Mouse (Mus musculus): Measurements from ENCODE around the gene Ttc29.

Gene Ttc29

DNA sequence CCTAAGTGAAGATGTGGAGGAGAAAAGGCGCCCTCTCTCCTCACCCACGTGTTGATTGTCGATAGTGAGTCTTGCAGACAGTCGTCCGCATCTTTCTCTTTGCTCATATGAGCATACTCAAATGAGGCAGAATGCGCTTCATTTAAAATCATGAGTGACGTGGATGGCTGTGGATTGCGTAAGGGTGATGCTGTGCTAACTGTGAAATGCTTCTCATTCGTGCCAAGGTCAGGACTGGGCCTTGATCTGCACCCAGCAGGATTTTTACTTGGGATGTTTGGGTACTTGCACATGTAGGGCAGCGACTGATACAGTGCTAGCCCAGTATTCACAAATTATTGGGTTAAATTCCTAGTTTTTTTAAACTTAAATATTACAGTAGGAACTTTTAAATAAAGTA is 56.2 kb downstream of the Ttc29 start:
- in situ Hi-C loops (cut with MboI; ENCODE audit: low pct_unique_long_range_greater_than_20kb in 1 of 2, low sequenced_read_pairs in 2 of 2, unreplicated experiment in 1 of 2) = no loop called here

DNA sequence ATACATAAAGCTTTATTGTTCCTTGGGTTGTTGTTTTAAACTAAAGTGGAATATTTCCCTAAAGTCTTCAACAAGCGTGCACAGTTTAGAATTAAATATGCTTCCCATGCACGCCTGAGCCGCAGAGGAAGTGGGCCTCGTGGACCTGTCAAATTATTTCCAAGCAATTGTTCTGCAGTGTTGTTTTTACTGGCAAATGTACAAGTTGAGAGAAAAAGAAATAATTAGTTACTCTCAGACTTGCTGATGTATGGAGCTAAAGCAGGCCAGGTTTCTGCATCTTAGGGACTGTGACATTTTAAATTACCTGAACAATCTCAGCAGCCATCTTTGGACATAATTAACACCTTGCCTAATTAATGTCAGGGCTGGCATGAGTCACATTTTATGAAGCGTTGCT is 58.3 kb downstream of the Ttc29 start:
- in situ Hi-C loops (cut with MboI; ENCODE audit: low pct_unique_long_range_greater_than_20kb in 1 of 2, low sequenced_read_pairs in 2 of 2, unreplicated experiment in 1 of 2) = no loop called here

DNA sequence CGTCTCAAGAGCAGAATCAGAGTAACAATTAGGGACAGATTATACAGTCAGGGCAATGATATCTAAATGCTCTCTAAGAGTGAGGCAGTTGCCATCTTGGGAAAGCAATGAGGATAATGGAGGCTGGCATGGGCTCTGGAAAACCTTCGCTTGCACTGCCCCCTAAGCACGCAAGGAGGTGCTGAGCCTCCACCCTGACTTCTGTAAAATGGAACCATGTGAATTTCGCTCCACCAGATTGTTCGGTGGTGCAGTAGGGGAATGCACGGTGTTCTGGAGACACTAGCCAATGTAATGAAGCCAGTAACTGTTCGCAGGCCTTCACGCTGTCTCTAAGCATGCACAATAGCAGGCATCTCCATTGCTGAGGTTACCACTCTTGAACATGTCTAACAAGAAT is 63.0 kb downstream of the Ttc29 start:
- in situ Hi-C loops (cut with MboI; ENCODE audit: low pct_unique_long_range_greater_than_20kb in 1 of 2, low sequenced_read_pairs in 2 of 2, unreplicated experiment in 1 of 2) = no loop called here

DNA sequence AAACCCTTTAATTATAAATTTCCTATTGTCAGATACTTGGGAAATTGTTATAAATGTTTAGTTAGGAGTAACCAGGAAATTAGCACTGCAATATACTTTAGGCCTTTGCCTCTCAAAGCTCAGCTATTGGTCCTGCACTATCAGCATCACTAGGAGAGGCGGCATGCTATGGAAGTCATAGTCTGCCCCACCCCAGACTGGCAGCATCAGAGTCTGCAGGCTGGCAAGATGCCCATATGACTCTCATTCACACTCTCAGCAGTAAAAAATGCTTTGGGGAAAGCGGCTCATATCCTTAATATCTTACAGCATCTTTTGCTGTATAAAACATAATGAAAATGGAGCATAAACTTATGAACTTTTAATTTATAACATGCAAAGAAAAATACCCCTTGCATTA is 64.3 kb downstream of the Ttc29 start:
- in situ Hi-C loops (cut with MboI; ENCODE audit: low pct_unique_long_range_greater_than_20kb in 1 of 2, low sequenced_read_pairs in 2 of 2, unreplicated experiment in 1 of 2) = no loop called here

DNA sequence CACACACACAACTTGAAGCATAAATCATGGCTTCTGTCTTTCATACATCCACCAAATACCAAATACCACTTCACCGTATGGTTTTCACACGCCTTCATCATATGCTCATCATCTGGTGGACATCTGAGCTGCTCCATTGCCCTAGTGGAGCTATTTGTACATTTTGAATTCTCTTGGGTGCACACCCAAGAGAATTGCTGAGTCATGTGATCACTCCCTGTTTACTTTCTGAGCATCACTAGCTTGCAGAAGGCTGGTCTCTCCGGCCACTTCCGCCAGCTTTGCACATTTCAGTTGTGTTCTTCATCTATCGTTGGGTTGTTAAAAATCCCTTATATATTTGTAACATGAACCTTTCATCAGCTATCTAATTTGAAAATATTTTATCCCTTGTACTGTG is 65.5 kb downstream of the Ttc29 start:
- in situ Hi-C loops (cut with MboI; ENCODE audit: low pct_unique_long_range_greater_than_20kb in 1 of 2, low sequenced_read_pairs in 2 of 2, unreplicated experiment in 1 of 2) = no loop called here

DNA sequence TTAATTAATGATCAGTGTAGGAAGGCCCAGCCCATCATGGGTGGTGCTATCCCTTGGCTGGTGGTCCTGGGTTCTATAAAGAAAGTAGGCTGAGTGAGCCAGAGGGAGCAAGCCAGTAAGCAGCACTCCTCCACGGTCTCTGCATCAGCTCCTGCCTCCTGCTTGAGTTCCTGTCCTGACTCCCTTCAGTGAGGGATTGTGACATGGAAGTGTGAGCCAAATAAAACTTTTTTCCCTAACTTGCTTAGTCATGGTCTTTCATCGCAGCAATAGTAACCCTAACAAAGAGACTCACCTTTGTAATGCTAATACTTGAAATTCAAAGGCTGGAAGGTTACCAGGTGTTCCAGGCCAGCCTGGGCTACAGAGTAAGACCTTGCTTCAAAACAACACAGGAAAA is 71.7 kb downstream of the Ttc29 start:
- in situ Hi-C loops (cut with MboI; ENCODE audit: low pct_unique_long_range_greater_than_20kb in 1 of 2, low sequenced_read_pairs in 2 of 2, unreplicated experiment in 1 of 2) = no loop called here

DNA sequence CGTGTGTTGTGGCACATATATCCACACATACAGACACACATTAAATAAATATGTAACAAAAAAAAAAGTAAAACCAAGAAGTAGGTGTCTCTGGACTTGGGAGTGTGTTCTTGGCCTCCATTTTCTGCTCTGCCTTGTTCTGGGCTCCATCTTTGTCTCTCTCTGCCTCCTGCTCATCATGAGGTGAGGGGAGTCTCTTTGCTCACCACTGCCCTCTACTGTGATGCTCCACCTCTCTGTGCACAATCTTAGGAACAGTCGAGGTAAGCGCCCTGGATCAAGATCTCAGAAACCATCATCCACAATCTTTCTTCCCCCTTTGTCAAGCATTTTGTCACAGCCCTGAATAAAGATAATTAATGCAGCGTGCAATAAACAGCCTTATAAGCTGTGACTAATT is 72.3 kb downstream of the Ttc29 start:
- in situ Hi-C loops (cut with MboI; ENCODE audit: low pct_unique_long_range_greater_than_20kb in 1 of 2, low sequenced_read_pairs in 2 of 2, unreplicated experiment in 1 of 2) = no loop called here

DNA sequence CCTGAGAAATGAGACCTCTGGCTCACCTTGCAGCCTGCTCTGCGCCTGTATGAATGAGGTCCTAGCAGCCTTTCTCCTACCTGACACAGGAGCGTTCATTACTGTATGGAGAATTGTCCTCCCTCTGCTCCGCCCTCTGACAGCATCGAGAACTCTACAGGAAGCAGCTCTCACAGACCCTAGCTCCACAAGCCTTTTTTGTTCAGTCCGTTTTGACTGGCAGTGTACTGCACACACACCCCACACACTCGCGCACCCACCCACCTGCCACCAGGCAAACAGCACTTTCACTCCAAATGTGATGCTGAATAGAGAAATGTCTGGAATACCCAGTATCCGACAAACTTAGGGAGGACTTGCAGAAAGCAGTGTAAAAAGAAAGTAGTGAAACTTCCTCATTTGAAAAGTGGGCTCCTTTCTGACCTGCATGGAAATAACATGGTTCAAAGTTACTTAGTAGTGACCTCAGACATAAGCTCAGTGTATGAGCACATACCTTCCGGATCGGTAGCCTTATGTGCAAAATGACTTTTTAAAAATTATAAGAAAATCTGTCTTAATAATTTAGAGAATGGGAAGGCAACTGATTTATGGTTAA is 76.4 kb downstream of the Ttc29 start:
- in situ Hi-C loops (cut with MboI; ENCODE audit: low pct_unique_long_range_greater_than_20kb in 1 of 2, low sequenced_read_pairs in 2 of 2, unreplicated experiment in 1 of 2) = no loop called here

DNA sequence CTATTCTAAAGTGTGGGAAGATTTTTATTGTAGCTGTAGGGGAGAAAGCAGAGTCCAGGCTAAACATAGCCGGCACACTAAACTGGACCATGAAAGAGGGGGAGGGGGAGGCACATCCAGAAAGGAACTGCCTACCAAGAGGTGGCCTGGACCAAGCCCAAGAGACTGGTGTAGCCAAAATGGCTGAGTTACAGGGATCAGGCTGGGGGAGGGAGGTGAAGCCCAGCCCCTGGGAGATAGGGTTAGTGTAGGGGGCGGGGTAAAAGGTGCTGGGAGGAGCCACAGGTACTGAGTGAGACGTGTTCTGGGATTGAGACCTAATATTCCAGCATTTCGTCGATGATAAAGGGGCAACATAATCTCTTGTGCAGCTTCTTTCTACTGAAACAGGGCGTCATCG is 77.2 kb downstream of the Ttc29 start:
- in situ Hi-C loops (cut with MboI; ENCODE audit: low pct_unique_long_range_greater_than_20kb in 1 of 2, low sequenced_read_pairs in 2 of 2, unreplicated experiment in 1 of 2) = no loop called here

DNA sequence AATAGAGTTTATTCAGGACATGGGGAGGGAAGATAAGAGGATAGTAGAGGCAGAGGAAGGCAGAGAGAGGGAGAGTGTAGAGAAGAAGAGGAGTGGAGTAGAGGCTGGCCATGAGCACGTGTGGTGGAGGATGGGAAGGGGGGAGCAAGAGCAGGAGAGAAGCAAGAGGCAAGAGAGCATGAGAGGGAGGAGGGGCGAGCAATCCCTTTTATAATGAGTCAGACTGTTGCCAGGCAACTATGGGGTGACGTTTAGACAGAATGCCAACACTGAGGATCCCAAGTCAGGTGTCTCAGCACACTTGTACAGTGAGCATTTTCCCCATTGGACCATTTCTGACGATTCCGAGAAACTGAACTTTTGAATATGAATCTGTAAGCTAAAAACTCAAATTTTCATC is 82.4 kb downstream of the Ttc29 start:
- in situ Hi-C loops (cut with MboI; ENCODE audit: low pct_unique_long_range_greater_than_20kb in 1 of 2, low sequenced_read_pairs in 2 of 2, unreplicated experiment in 1 of 2) = no loop called here

DNA sequence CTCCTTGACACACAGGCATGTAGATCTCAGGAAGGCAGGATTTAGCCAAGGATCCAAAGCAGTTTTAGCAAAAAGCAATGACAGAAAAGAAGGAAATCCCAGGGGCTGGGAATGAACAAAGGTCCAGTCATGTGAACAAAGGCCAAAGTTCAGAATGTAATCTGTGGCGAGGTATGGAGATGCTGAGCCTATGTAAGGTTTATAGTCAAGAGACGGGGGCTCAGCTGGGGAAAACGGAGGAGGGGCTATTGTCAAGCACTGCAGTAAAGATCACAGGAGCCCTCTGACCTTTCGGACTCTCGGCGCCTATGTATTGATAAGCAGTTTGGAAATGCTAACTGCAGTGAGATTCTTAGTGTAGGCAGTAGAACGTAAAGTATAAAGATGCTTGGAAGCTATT is 90.5 kb downstream of the Ttc29 start:
- in situ Hi-C loops (cut with MboI; ENCODE audit: low pct_unique_long_range_greater_than_20kb in 1 of 2, low sequenced_read_pairs in 2 of 2, unreplicated experiment in 1 of 2) = no loop called here

DNA sequence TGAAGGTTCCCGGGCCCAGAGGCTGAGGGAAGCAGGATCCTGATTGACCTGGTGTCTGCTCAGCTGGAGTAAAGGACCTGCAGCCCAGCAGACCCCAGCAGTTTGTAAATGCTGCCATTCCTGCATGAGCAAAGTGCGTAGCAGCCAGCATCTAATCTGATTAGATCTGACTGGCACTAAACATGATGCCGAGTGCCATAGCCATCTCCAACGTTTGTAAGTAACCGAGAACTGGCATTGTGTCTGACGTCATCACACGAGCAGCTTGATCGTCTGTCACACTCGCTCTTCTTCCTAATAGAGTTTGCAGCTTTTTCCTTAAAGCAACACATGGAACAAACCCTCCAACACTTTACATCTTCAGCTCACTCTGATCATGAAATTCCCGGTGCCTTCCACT is 93.5 kb downstream of the Ttc29 start:
- in situ Hi-C loops (cut with MboI; ENCODE audit: low pct_unique_long_range_greater_than_20kb in 1 of 2, low sequenced_read_pairs in 2 of 2, unreplicated experiment in 1 of 2) = no loop called here

DNA sequence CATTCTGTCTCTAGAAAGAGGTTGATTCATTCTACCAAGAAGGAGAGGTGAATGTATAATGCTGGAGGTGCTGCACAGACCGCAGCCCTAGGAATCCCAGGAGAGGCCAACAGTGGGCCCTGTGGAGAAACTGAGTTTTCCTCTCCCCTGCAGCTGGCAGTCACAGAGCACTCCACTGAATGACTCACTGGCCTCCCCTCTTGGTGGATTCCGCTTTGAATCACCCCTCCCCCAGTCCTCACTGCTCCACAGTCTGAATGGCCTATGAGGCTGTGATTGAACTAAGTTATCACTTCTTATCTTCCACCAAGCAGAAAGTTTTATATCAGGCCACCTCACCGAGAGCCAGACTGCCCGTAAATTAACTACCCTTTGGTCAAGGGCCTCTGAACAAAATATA is 94.0 kb downstream of the Ttc29 start:
- in situ Hi-C loops (cut with MboI; ENCODE audit: low pct_unique_long_range_greater_than_20kb in 1 of 2, low sequenced_read_pairs in 2 of 2, unreplicated experiment in 1 of 2) = no loop called here

DNA sequence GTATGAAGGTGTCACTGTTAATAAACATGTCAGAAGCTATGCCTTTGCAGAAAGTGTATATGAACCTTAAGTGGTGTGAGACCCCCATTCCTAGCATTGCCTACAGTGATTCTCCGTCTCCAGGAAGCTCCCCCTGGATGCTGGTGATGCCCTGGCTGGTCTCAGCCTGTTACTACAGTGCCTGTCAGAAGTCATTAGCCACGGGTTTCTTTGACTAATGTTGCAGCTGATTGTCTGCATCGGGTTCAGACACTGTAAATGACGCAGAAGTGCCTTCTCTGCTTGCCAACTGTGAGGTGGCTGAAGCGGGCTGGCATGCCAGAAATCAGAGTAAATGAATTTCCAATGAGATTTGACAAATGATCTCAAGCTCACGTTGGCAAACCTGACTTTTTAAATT is 96.4 kb downstream of the Ttc29 start:
- in situ Hi-C loops (cut with MboI; ENCODE audit: low pct_unique_long_range_greater_than_20kb in 1 of 2, low sequenced_read_pairs in 2 of 2, unreplicated experiment in 1 of 2) = no loop called here

DNA sequence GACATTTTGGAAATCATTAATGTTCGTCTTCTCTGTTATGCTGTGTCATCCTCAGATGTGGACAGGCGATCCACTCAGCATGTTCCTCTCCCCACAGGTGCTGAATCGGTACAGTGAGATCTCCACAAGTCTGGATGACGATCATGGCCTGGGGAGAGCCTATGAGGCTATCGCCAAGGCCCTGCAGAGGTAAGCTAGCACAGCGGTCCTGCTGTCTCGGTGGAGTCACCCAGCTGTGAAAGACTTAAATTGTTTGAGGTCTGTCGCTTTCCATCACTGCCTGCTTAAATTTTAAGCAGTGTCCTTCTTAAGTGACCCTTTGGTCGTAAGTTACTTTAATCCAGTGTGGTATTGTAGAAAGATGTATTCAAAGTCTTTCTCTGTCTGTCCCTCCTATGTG is 102.5 kb downstream of the Ttc29 start:
- in situ Hi-C loops (cut with MboI; ENCODE audit: low pct_unique_long_range_greater_than_20kb in 1 of 2, low sequenced_read_pairs in 2 of 2, unreplicated experiment in 1 of 2) = no loop called here

DNA sequence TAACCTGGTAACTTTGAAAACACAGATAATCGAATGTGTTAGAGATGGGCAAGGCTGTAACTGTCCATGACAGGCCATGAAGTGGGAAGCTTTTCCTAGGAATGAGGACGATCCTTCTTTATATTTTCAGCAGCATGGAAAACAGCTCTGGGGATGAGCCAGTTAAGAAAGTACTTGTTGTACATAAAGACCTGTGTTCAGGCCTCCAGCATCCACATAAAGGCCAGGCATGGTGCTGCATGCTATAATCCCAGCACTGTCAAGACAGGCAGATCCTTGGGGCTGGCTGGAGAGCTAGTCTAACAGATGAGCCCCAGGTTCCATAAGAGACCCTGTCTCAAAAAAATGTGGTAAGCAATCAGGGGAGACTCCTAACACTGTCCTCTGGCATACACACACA is 104.6 kb downstream of the Ttc29 start:
- in situ Hi-C loops (cut with MboI; ENCODE audit: low pct_unique_long_range_greater_than_20kb in 1 of 2, low sequenced_read_pairs in 2 of 2, unreplicated experiment in 1 of 2) = no loop called here

DNA sequence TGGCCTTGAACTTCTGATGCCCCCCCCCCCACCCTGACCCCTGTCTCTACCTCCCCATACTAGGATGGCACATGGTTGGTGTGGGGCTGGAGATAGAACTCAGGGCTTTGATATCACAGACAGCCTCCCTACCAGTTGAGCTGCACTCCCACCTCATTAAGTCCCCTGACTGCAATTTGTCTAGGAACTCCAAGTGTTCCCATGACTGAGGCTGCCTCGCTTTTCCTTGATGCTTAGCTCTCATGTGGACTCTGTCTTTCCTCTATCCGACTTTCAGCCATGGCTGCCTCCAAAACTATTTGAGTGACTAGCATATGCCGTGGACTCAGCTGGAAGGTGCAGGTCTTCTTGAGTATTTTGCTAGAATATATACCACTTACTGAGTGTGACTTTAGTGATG is 110.3 kb downstream of the Ttc29 start:
- in situ Hi-C loops (cut with MboI; ENCODE audit: low pct_unique_long_range_greater_than_20kb in 1 of 2, low sequenced_read_pairs in 2 of 2, unreplicated experiment in 1 of 2) = no loop called here

DNA sequence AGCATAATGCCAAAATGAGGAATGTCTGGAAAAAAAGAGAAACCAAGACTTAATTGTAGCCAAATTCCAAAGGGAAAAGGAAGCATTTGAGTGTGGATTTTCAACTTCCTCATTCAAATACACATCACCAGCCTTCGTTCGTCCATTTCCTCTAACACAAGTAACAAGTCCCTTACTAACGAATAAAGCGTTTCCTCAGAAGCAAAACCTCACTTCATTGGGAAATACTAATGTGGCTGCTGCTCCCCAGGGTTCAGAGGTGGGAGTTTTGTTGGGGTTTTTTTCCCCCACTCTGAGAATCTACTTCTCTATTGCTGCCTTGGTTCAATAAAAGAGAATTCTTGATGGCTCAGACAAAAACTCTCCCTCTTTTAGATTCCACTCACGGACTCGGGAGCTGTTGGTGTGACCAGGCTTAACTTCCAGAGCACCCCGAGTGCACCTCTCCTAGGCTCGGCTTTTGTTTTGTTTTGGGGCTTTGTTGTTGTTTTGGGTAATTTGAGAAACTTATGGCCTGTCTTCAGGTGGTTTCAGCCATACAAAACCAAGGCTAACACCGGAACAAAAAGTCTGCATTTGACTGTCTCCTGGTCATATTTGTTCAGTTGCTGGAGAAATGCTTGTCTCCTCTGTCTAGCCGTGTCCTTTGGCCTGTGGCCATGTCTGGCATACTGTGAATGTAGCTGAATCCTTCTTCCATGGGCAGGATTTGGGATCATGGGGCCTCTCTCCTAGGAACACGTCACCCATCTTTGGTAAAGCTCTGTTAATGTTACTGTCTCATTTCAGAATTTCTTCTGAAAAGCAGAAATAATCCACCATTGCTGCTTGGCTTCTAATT is 127.8 kb downstream of the Ttc29 start:
- in situ Hi-C loops (cut with MboI; ENCODE audit: low pct_unique_long_range_greater_than_20kb in 1 of 2, low sequenced_read_pairs in 2 of 2, unreplicated experiment in 1 of 2) = no loop called here

DNA sequence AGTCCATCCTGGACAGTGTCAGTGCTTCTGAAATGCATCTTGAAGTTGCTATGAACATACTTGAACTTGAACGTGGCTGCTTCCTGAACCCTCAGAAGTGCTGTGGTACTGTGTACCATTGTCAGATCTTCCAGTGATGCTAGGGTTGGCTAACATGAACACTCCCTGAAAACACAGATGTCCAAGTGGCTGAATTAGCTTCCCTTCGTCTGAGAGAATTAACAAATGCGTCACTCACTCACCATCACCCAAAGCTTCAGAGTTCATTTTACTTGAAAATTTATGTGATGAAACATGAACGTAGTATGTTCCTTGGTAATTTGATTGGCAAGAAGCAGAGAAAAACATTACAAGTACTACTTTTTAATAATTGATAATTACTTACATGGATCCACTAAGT is 129.1 kb downstream of the Ttc29 start:
- in situ Hi-C loops (cut with MboI; ENCODE audit: low pct_unique_long_range_greater_than_20kb in 1 of 2, low sequenced_read_pairs in 2 of 2, unreplicated experiment in 1 of 2) = no loop called here

DNA sequence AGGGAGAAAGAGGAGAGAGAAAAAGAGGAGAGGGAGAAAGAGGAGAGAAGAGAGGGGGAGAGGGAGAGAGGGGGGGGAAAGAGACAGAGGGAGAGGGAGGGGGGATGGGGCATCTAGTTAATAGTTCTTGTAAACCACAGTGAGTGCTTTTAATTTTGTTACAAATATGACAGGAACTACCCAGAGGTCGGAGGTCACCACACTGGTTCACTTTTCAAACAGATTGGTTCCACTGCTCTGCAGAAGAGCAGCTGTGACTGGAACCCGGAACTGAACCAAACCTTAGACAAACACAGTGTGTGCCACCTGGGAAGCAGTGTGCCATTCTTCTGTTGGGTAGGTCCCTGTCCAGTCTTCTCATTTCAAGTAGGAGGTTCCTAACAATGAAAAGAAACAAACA is 130.9 kb downstream of the Ttc29 start:
- in situ Hi-C loops (cut with MboI; ENCODE audit: low pct_unique_long_range_greater_than_20kb in 1 of 2, low sequenced_read_pairs in 2 of 2, unreplicated experiment in 1 of 2) = no loop called here

Measured in mouse embryonic stem cell (cell line).